ENCODE assay signal across 8 mouse cellular contexts in genomic region chr9:97017121-97017810, GRCm38 (mm10). TPM values are rescaled to one million over a fixed set of nuclear protein-coding genes. Genes with fewer than 3 reads are reported as not detected.
A peak's percentile ranks its signal among the peaks of the same experiment; 100 is the strongest.
DNase-seq lines count a peak whose midpoint lies in the region; ATAC-seq and TF ChIP-seq lines count a peak whose summit lies in the region.

No protein-coding gene starts in this region.

- peak; percentile 28 for DNase-seq in left cerebral cortex, adult 2 months (ENCODE audit: extremely low spot score in 1 of 2, low spot score in 2 of 2)
- DNase-seq in left cerebral cortex, adult 11 months (ENCODE audit: low spot score) = no peak
- peak; percentile 34 for DNase-seq in adrenal gland, postnatal 25 days
- peak; percentile 73 for DNase-seq in forebrain, embryonic 11.5 days (ENCODE audit: low spot score)

- no peaks in the 10 kb centered on the region for H3K27me3 ChIP-seq in forebrain, embryonic 11.5 days (ENCODE audit: control insufficient read depth, insufficient read depth, low read length)
- no peaks in the 10 kb centered on the region for H3K27me3 ChIP-seq in intestine, postnatal 0 days (replicated peaks; ENCODE audit: control insufficient read depth, insufficient read depth, low read length)

- H3K9ac ChIP-seq in forebrain, embryonic 11.5 days (ENCODE audit: low read length) = peak overlapping the region; percentile 94
- H3K9ac ChIP-seq in intestine, postnatal 0 days (ENCODE audit: low read depth, low read length) = peak overlapping the region; percentile 62

- no peaks in the 10 kb centered on the region for H3K36me3 ChIP-seq in forebrain, embryonic 11.5 days (ENCODE audit: control insufficient read depth, insufficient read depth, low read length)
- H3K36me3 ChIP-seq in intestine, postnatal 0 days (ENCODE audit: control insufficient read depth, insufficient read depth) = no peaks in the 10 kb centered on the region
- no peaks in the 10 kb centered on the region for H3K36me3 ChIP-seq in macrophage (ENCODE audit: inconsistent target)

- TF ChIP-seq CTCF in left cerebral cortex, adult 2 months (IDR thresholded peaks at IDR 0.05) = no peak
- TF ChIP-seq CTCF in intestine, postnatal 0 days (IDR thresholded peaks at IDR 0.05; ENCODE audit: low read depth) = no peak

- no peaks in the 10 kb centered on the region for H3K9me3 ChIP-seq in forebrain, embryonic 11.5 days (ENCODE audit: control insufficient read depth, low read length)
- H3K9me3 ChIP-seq in intestine, postnatal 0 days (ENCODE audit: control insufficient read depth) = no peaks in the 10 kb centered on the region

- intact Hi-C loops in left cerebral cortex, adult 2 months (cut with DNase I) = loop anchor here (5.0 kb wide), 1 partner anchor 50 kb away; no protein-coding TSS in a partner anchor

- peak overlapping the region; percentile 69 for H3K4me2 ChIP-seq in forebrain, embryonic 11.5 days (ENCODE audit: low read depth, low read length, severe bottlenecking)
- H3K4me2 ChIP-seq in intestine, postnatal 0 days (replicated peaks; ENCODE audit: low read depth) = peak overlapping the region; percentile 85

- H3K79me2 ChIP-seq in macrophage (ENCODE audit: inconsistent target) = no peaks in the 10 kb centered on the region

- peak overlapping the region; percentile 65 for H3K4me3 ChIP-seq in left cerebral cortex, adult 2 months
- H3K4me3 ChIP-seq in forebrain, embryonic 11.5 days (ENCODE audit: low read depth, low read length) = peak overlapping the region; percentile 72
- peak overlapping the region; percentile 56 for H3K4me3 ChIP-seq in intestine, postnatal 0 days (ENCODE audit: low read depth, low read length)
- H3K4me3 ChIP-seq in macrophage (ENCODE audit: inconsistent target) = peak overlapping the region; percentile 30

- peaks cover 30% of the 10 kb centered on the region for H3K4me1 ChIP-seq in forebrain, embryonic 11.5 days (replicated peaks; ENCODE audit: control insufficient read depth, insufficient read depth, low read length)
- peaks cover 11% of the 10 kb centered on the region; the same call in 1 of the 2 replicates for H3K4me1 ChIP-seq in intestine, postnatal 0 days (replicated peaks; ENCODE audit: control insufficient read depth, insufficient read depth, low read length)

- WGBS in forebrain, embryonic 11.5 days = under 1% methylated on average over 34 of the region's 34 CpGs
- WGBS in intestine, postnatal 0 days = 3% methylated on average over 34 of the region's 34 CpGs
- WGBS in macrophage (ENCODE audit: missing documents) = 5% methylated on average over 34 of the region's 34 CpGs

- ATAC-seq in forebrain, embryonic 11.5 days (replicated peaks; ENCODE audit: low FRiP score) = no peak
- ATAC-seq in intestine, postnatal 0 days = no peak
- no peak for ATAC-seq in inflammation-experienced regulatory T-cells, adult 6 months
- ATAC-seq in erythroid progenitor cell, adult 5-6 weeks (replicated peaks; ENCODE audit: low FRiP score, poor library complexity, severe bottlenecking) = no peak

- peak overlapping the region; percentile 19; the same call in 1 of the 2 replicates for H3K27ac ChIP-seq in left cerebral cortex, adult 2 months
- H3K27ac ChIP-seq in forebrain, embryonic 11.5 days (ENCODE audit: low read depth, low read length) = peak overlapping the region; percentile 98
- no peak overlapping the region for H3K27ac ChIP-seq in intestine, postnatal 0 days (ENCODE audit: low read depth, low read length)
- no peak overlapping the region for H3K27ac ChIP-seq in macrophage

RNA-seq across cellular contexts. Expression of gene Spsb4, which starts 1.4 kb away (rescaled TPM):
- 1 to 10 TPM; 5.2 to 5.6 TPM for total RNA-seq in left cerebral cortex, adult 2 months (2021)
- 0.86 and 1.2 TPM in 2 replicates for total RNA-seq in adrenal gland, postnatal 25 days (2021)
- 81.8 and 84.6 TPM in 2 replicates for polyA plus RNA-seq in forebrain, embryonic 11.5 days (2014; fragmentation: Nextera tagmentation; extraction: Ambion mirVana)
- polyA plus RNA-seq in intestine, postnatal 0 days (2015; fragmentation: Nextera tagmentation; extraction: Ambion mirVana) = 23.4 and 25.0 TPM in 2 replicates
- total RNA-seq in macrophage (2018; cell fraction: chromatin; rRNA removed) = 10 to 100 TPM in 6 of 26 experiments, 1 to 10 TPM in 18, under 1 TPM in 2; 0.50 to 19.3 (median 5.6) TPM
- 1 to 10 TPM in 18 of 26 experiments, under 1 TPM in 8; 0.44 to 7.7 (median 3.7) TPM for total RNA-seq in macrophage (2018; cell fraction: cytosol; rRNA removed)
- 10 to 100 TPM in 5 of 26 experiments, 1 to 10 TPM in 19, under 1 TPM in 2; 0.64 to 16.2 (median 4.8) TPM for total RNA-seq in macrophage (2018; cell fraction: nucleus; rRNA removed)
- polyA plus RNA-seq in macrophage (2018) = 2.0 to 8.4 TPM (median 5.6 TPM) in 3 replicates
- under 1 TPM in 1 of 3 experiments, not detected in 2; 0.16 TPM for polyA plus RNA-seq in inflammation-experienced regulatory T-cells, adult 6 months (2017; shearing (Covaris generic))
- 3.4 TPM in 1 of 2 replicates, not detected in the other for total RNA-seq in erythroid progenitor cell, adult 5-6 weeks (2015; ENCODE audit: low replicate concordance)
- not detected in 2 replicates for total RNA-seq in erythroid progenitor cell, adult 5-6 weeks (2017; ENCODE audit: low replicate concordance)

Comparison
In these comparisons a context has a peak if more than half of its experiments do, and no peak if none do; other contexts are left out.
1. H3K27ac ChIP-seq: peak in left cerebral cortex, adult 2 months (single experiment) and forebrain, embryonic 11.5 days (single experiment); none in intestine, postnatal 0 days (single experiment) and macrophage (single experiment).
2. Peak in every context shown above with its lines, with median percentiles within 50 percentile points of each other: H3K4me3 ChIP-seq.